In the genomic region with DNA sequence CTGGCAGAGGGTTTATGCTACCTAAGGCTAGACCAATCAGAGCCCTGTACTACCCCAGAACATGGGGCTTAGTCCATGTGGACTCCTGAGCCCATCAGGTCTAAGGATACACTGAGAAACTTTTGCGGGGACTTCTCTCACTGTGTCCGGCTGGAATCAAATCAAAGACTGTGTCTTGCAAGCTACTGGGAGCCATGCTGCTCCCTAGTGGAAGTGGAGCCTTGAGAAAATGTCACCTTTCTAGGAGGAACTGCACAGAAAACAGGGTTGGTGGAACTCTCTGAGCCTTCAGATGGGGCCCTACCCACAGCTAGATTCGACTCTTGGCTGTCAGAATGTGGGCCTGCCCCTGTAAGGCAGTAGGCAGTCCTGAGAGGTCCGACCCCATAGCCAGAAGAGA, we compare ENCODE assay signal across 13 mouse cellular contexts. TPM values are rescaled to one million over a fixed set of nuclear protein-coding genes. Genes with fewer than 3 reads are reported as not detected.
DNase-seq lines count a peak whose midpoint lies in the region; ATAC-seq lines count a peak whose summit lies in the region.
"Had no signal": no experiment of that assay in that cellular context is flagged by ENCODE, and none has a peak within 500 bp of the region (broad histone marks: within the 10 kb centered on the region; RNA-seq: fewer than 3 reads in every experiment).

No protein-coding gene starts in this region.

- no peak overlapping the region for H3K4me3 ChIP-seq in forebrain, embryonic 15.5 days
- H3K4me3 ChIP-seq: heart, embryonic 15.5 days; stomach, embryonic 15.5 days had no signal

- peaks cover 14% of the 10 kb centered on the region; the same call in 1 of the 2 replicates for H3K4me1 ChIP-seq in forebrain, embryonic 15.5 days

- no peaks in the 10 kb centered on the region for H3K36me3 ChIP-seq in forebrain, embryonic 15.5 days
- H3K36me3 ChIP-seq: heart, embryonic 15.5 days; stomach, embryonic 15.5 days had no signal

- H3K4me2 ChIP-seq in forebrain, embryonic 15.5 days (replicated peaks): no peak overlapping the region

- H3K27me3 ChIP-seq in forebrain, embryonic 15.5 days: no peaks in the 10 kb centered on the region
- H3K27me3 ChIP-seq: stomach, embryonic 15.5 days had no signal

- peak; percentile 20 for DNase-seq in embryo, embryonic 9.5 days (ENCODE audit: extremely low spot score)
- DNase-seq in embryo, embryonic 10 days (ENCODE audit: low spot score): no peak
- peak; percentile 51 to 67 for DNase-seq in layer of hippocampus, postnatal 10 days (ENCODE audit: low spot score in 2 of 2)
- DNase-seq in layer of hippocampus, adult 9-11 months: no peak
- DNase-seq in 416B (ENCODE audit: low read depth): peak; percentile 71
- peak; percentile 55 to 79 for DNase-seq in cerebellum, postnatal 25 days
- DNase-seq: liver had no signal

- ATAC-seq in megakaryocyte-erythroid progenitor cell, adult 5-6 weeks (replicated peaks; ENCODE audit: low FRiP score, low TSS enrichment, poor library complexity, severe bottlenecking): no peak
- ATAC-seq in forebrain, embryonic 15.5 days (replicated peaks): no peak

- H3K9me3 ChIP-seq in forebrain, embryonic 15.5 days: no peaks in the 10 kb centered on the region
- H3K9me3 ChIP-seq: heart, embryonic 15.5 days; stomach, embryonic 15.5 days had no signal

- no peak overlapping the region for H3K9ac ChIP-seq in forebrain, embryonic 15.5 days (replicated peaks)
- H3K9ac ChIP-seq: heart, embryonic 15.5 days; stomach, embryonic 15.5 days had no signal

- WGBS in forebrain, embryonic 15.5 days: 45% methylated on average over 4 of the region's 4 CpGs

- no peak overlapping the region for H3K27ac ChIP-seq in forebrain, embryonic 15.5 days (replicated peaks)
- H3K27ac ChIP-seq: heart, embryonic 15.5 days; stomach, embryonic 15.5 days had no signal

RNA-seq across cellular contexts. Expression of a gene that starts 18.5 kb away (rescaled TPM):
- 1 to 10 TPM; 4.3 to 4.4 TPM for total RNA-seq in layer of hippocampus, postnatal 10 days (2021)
- not detected in 2 replicates for total RNA-seq in megakaryocyte-erythroid progenitor cell, adult 5-6 weeks (2014; fragmentation: Nextera tagmentation)
- not detected in 2 replicates for total RNA-seq in megakaryocyte-erythroid progenitor cell, adult 5-6 weeks (2017)
- polyA plus RNA-seq in forebrain, embryonic 15.5 days (2015; fragmentation: Nextera tagmentation; extraction: Ambion mirVana): 1.7 and 2.4 TPM in 2 replicates
- total RNA-seq: common myeloid progenitor, adult 5-6 weeks had no signal

RNA-seq across cellular contexts. Expression of a gene that starts 47.4 kb away (rescaled TPM):
- not detected for total RNA-seq in layer of hippocampus, postnatal 10 days (2021)
- total RNA-seq in megakaryocyte-erythroid progenitor cell, adult 5-6 weeks (2014; fragmentation: Nextera tagmentation): not detected in 2 replicates
- total RNA-seq in megakaryocyte-erythroid progenitor cell, adult 5-6 weeks (2017): 0.50 TPM in 1 of 2 replicates, not detected in the other
- not detected in 2 replicates for polyA plus RNA-seq in forebrain, embryonic 15.5 days (2015; fragmentation: Nextera tagmentation; extraction: Ambion mirVana)
- total RNA-seq: common myeloid progenitor, adult 5-6 weeks had no signal
- polyA plus RNA-seq: heart, embryonic 15.5 days; neural tube, embryonic 11.5 days; stomach, embryonic 15.5 days had no signal

Comparison
In these comparisons a context has a peak if more than half of its experiments do, and no peak if none do; other contexts are left out.
1. DNase-seq: peak in embryo, embryonic 9.5 days (single experiment), layer of hippocampus, postnatal 10 days (2 of 2), 416B (single experiment) and cerebellum, postnatal 25 days (2 of 2); none in embryo, embryonic 10 days (single experiment) and layer of hippocampus, adult 9-11 months (single experiment).
2. RNA of a gene that starts 18.5 kb away (total RNA-seq): 4.3 to 4.4 TPM in layer of hippocampus, postnatal 10 days; not detected in megakaryocyte-erythroid progenitor cell, adult 5-6 weeks; every median in the first group is over 4 times any median in the second.